Mouse (Mus musculus) liver, embryonic 11.5 days (tissue): ENCODE results near the gene Pzp. TPM values are rescaled to one million over a fixed set of nuclear protein-coding genes. Genes with fewer than 3 reads are reported as not detected.

Experiments used
- ATAC-seq: fragments of 200-750 bp; cut with Nextera tagmentation; replicated peaks from 2 replicates; pipeline ENCODE4 v1.8.0; 2017; ENCODE audit warnings: moderate number of reproducible peaks, mild to moderate bottlenecking, moderate TSS enrichment, moderate library complexity; ENCODE audit not compliant: low FRiP score
- DNase-seq: peaks from one replicate; pipeline ENCODE4 v3.0.0-alpha.2; 2017; ENCODE audit warnings: low spot score
- H3K27ac ChIP-seq: fragments of 300-500 bp; sonication (generic); 2 replicates; pipeline ENCODE4 v1.5.1; 2014; ENCODE audit warnings: mild to moderate bottlenecking, low read depth, low read length, control low read depth
- H3K27me3 ChIP-seq: fragments of 300-500 bp; sonication (generic); replicated peaks from 2 replicates; pipeline ENCODE4 v1.6.1; 2014; ENCODE audit warnings: low read length, mixed read lengths; ENCODE audit not compliant: control insufficient read depth, insufficient read depth
- H3K36me3 ChIP-seq: fragments of 300-500 bp; sonication (generic); 2 replicates; pipeline ENCODE4 v1.6.1; 2014; ENCODE audit warnings: mild to moderate bottlenecking, low read length, moderate library complexity, mixed read lengths; ENCODE audit not compliant: control insufficient read depth, insufficient read depth
- H3K4me1 ChIP-seq: fragments of 300-500 bp; sonication (generic); replicated peaks from 2 replicates; pipeline ENCODE4 v1.6.1; 2014; ENCODE audit warnings: low read length, mixed read lengths; ENCODE audit not compliant: control insufficient read depth, insufficient read depth
- H3K4me2 ChIP-seq: fragments of 300-500 bp; sonication (generic); 2 replicates; pipeline ENCODE4 v1.6.1; 2014; ENCODE audit warnings: mild to moderate bottlenecking, control low read depth, moderate library complexity
- H3K4me3 ChIP-seq: fragments of 300-500 bp; sonication (generic); 2 replicates; pipeline ENCODE4 v1.5.1; 2014; ENCODE audit warnings: low read depth, low read length, control low read depth
- H3K9ac ChIP-seq: fragments of 300-500 bp; sonication (generic); 2 replicates; pipeline ENCODE4 v1.6.1; 2014; ENCODE audit warnings: low read depth, low read length, control low read depth
- H3K9me3 ChIP-seq: fragments of 300-500 bp; sonication (generic); 2 replicates; pipeline ENCODE4 v1.6.1; 2016; ENCODE audit warnings: low read length, inconsistent platforms, mixed read lengths; ENCODE audit not compliant: control insufficient read depth
- WGBS: fragments of 180-500 bp; shearing (Covaris S2); extraction: QIAGEN DNeasy Blood & Tissue Kit; methylation state at CpG from one replicate; pipeline ENCODE4 v1.1.7; 2014; 5-methylcytosine and 5-hydroxymethylcytosine counted together
- polyA plus RNA-seq: library from polyadenylated mRNA; unstranded; fragments of >200 nt; fragmentation: Nextera tagmentation; extraction: Ambion mirVana; gene quantifications from 2 replicates; pipeline ENCODE4 v1.2.1, GENCODE M21; 2014

The Pzp gene
- polyA plus RNA-seq, 1 experiment from 2014 or later: 17.8 TPM

GRCm38 (mm10) chr6:128467298-128467697 lies 59.2 kb downstream of the Pzp start:
- H3K4me2 ChIP-seq: no peak overlapping the region
- peaks cover 8% of the 10 kb centered on the region for H3K4me1 ChIP-seq
- WGBS: 41% methylated on average over 2 of the region's 2 CpGs
- H3K9ac ChIP-seq: no peak overlapping the region
- H3K9me3 ChIP-seq: no peaks in the 10 kb centered on the region
- ATAC-seq (no peak), DNase-seq (no peak)
- H3K4me3 ChIP-seq: no peak overlapping the region
- no peaks in the 10 kb centered on the region for H3K27me3 ChIP-seq
- no peak overlapping the region for H3K27ac ChIP-seq
- no peaks in the 10 kb centered on the region for H3K36me3 ChIP-seq

- Histone ChIP-seq H3K36me3 (no peaks in the 10 kb centered on the region), H3K9me3 (no peaks in the 10 kb centered on the region), H3K4me2 (no peak overlapping the region), H3K9ac (no peak overlapping the region), H3K27me3 (no peaks in the 10 kb centered on the region), H3K4me1 (peaks cover 8% of the 10 kb centered on the region), H3K27ac (no peak overlapping the region), H3K4me3 (no peak overlapping the region)
- DNase-seq (no peak), ATAC-seq (peak; percentile 79)
- 43% methylated on average over 3 of the region's 3 CpGs for WGBS
Measured at GRCm38 (mm10) chr6:128466563-128466962, 60.0 kb downstream of the Pzp start.

GRCm38 (mm10) chr6:128466043-128466442 lies 60.5 kb downstream of the Pzp start:
- Histone ChIP-seq H3K27me3 (no peaks in the 10 kb centered on the region), H3K9ac (no peak overlapping the region), H3K4me1 (peaks cover 8% of the 10 kb centered on the region), H3K4me3 (no peak overlapping the region), H3K27ac (no peak overlapping the region), H3K36me3 (no peaks in the 10 kb centered on the region), H3K4me2 (no peak overlapping the region), H3K9me3 (no peaks in the 10 kb centered on the region)
- DNase-seq: no peak
- ATAC-seq: no peak; the same call in 1 of the 2 replicates
- 49% methylated on average over 7 of the region's 7 CpGs for WGBS

GRCm38 (mm10) chr6:128464996-128465395 lies 61.5 kb downstream of the Pzp start:
- H3K27ac ChIP-seq: no peak overlapping the region
- H3K4me1 ChIP-seq: peaks cover 8% of the 10 kb centered on the region
- DNase-seq: no peak
- WGBS: 73% methylated on average over 4 of the region's 4 CpGs
- no peak for ATAC-seq
- H3K4me2 ChIP-seq: no peak overlapping the region
- H3K9ac ChIP-seq: no peak overlapping the region
- no peaks in the 10 kb centered on the region for H3K36me3 ChIP-seq
- no peak overlapping the region for H3K4me3 ChIP-seq
- no peaks in the 10 kb centered on the region for H3K27me3 ChIP-seq
- no peaks in the 10 kb centered on the region for H3K9me3 ChIP-seq

GRCm38 (mm10) chr6:128461606-128462005 lies 64.9 kb downstream of the Pzp start:
- no peak for ATAC-seq
- Histone ChIP-seq H3K27ac (no peak overlapping the region), H3K9ac (no peak overlapping the region)

GRCm38 (mm10) chr6:128460729-128461503 lies 65.6 kb downstream of the Pzp start:
- 77% methylated on average over 14 of the region's 14 CpGs for WGBS
- Histone ChIP-seq H3K4me2 (no peak overlapping the region), H3K4me3 (no peak overlapping the region), H3K36me3 (no peaks in the 10 kb centered on the region), H3K27ac (no peak overlapping the region), H3K9me3 (no peaks in the 10 kb centered on the region), H3K4me1 (peaks cover 2% of the 10 kb centered on the region; the same call in 1 of the 2 replicates), H3K27me3 (no peaks in the 10 kb centered on the region), H3K9ac (no peak overlapping the region)
- ATAC-seq (no peak), DNase-seq (no peak)

More at GRCm38 (mm10) chr6:128461606-128462005, 64.9 kb downstream of the Pzp start:
- H3K4me3 ChIP-seq: no peak overlapping the region
- H3K27me3 ChIP-seq: no peaks in the 10 kb centered on the region
- no peaks in the 10 kb centered on the region for H3K9me3 ChIP-seq
- DNase-seq: no peak
- H3K36me3 ChIP-seq: no peaks in the 10 kb centered on the region
- H3K4me2 ChIP-seq: no peak overlapping the region
- peaks cover 7% of the 10 kb centered on the region for H3K4me1 ChIP-seq

GRCm38 (mm10) chr6:128460321-128460720 lies 66.2 kb downstream of the Pzp start:
- H3K4me1 ChIP-seq: no peaks in the 10 kb centered on the region
- no peak overlapping the region for H3K4me2 ChIP-seq
- no peak overlapping the region for H3K9ac ChIP-seq
- no peak for DNase-seq
- no peak overlapping the region for H3K4me3 ChIP-seq
- ATAC-seq: no peak
- 35% methylated on average over 2 of the region's 2 CpGs for WGBS
- H3K27me3 ChIP-seq: no peaks in the 10 kb centered on the region
- no peak overlapping the region for H3K27ac ChIP-seq
- no peaks in the 10 kb centered on the region for H3K9me3 ChIP-seq
- no peaks in the 10 kb centered on the region for H3K36me3 ChIP-seq

GRCm38 (mm10) chr6:128457186-128457585 lies 69.3 kb downstream of the Pzp start:
- Histone ChIP-seq H3K4me3 (no peak overlapping the region), H3K4me2 (no peak overlapping the region), H3K27ac (no peak overlapping the region), H3K9me3 (no peaks in the 10 kb centered on the region), H3K36me3 (no peaks in the 10 kb centered on the region), H3K4me1 (no peaks in the 10 kb centered on the region), H3K9ac (no peak overlapping the region), H3K27me3 (no peaks in the 10 kb centered on the region)
- WGBS: 75% methylated on average over 5 of the region's 5 CpGs
- ATAC-seq (no peak), DNase-seq (no peak)
